Mouse (Mus musculus): ENCODE data around the gene Foxn2. TPM values are rescaled to one million over a fixed set of nuclear protein-coding genes. Genes with fewer than 3 reads are reported as not detected.
"Not testable (repeated sequence)": the region's sequence is repeated elsewhere in the genome, so short reads cannot be mapped to it uniquely, and the experiment has no call there.

The Foxn2 gene
- polyA plus RNA-seq, 1 experiment from 2014 or later, result 17.1 TPM

- no peaks in the 10 kb centered on the region for H3K36me3 ChIP-seq (ENCODE audit: inconsistent target)
- 32% methylated on average over 12 of the region's 12 CpGs for WGBS (ENCODE audit: missing documents)
- H3K4me3 ChIP-seq (ENCODE audit: inconsistent target), result no peak overlapping the region
- H3K27ac ChIP-seq, result no peak overlapping the region
- H3K79me2 ChIP-seq (ENCODE audit: inconsistent target), result no peaks in the 10 kb centered on the region
Observed at GRCm38 (mm10) chr17:88431486-88431885, 9.0 kb upstream of the Foxn2 start.

GRCm38 (mm10) chr17:88431987-88432386 lies 8.5 kb upstream of the Foxn2 start:
- Histone ChIP-seq H3K4me3 (ENCODE audit: inconsistent target) (no peak overlapping the region), H3K36me3 (ENCODE audit: inconsistent target) (no peaks in the 10 kb centered on the region), H3K79me2 (ENCODE audit: inconsistent target) (no peaks in the 10 kb centered on the region), H3K27ac (no peak overlapping the region)
- 70% methylated on average over 10 of the region's 10 CpGs for WGBS (ENCODE audit: missing documents)

GRCm38 (mm10) chr17:88435322-88435721 lies 5.2 kb upstream of the Foxn2 start:
- no peaks in the 10 kb centered on the region for H3K36me3 ChIP-seq (ENCODE audit: inconsistent target)
- WGBS (ENCODE audit: missing documents), result 58% methylated on average over 10 of the region's 10 CpGs
- no peaks in the 10 kb centered on the region for H3K79me2 ChIP-seq (ENCODE audit: inconsistent target)
- H3K4me3 ChIP-seq (ENCODE audit: inconsistent target), result no peak overlapping the region
- H3K27ac ChIP-seq, result no peak overlapping the region

- WGBS (ENCODE audit: missing documents), result 94% methylated on average over 4 of the region's 4 CpGs
- H3K27ac ChIP-seq, result no peak overlapping the region
- H3K36me3 ChIP-seq (ENCODE audit: inconsistent target), result no peaks in the 10 kb centered on the region
- no peak overlapping the region for H3K4me3 ChIP-seq (ENCODE audit: inconsistent target)
- no peaks in the 10 kb centered on the region for H3K79me2 ChIP-seq (ENCODE audit: inconsistent target)
Observed at GRCm38 (mm10) chr17:88436284-88436683, 4.2 kb upstream of the Foxn2 start.

GRCm38 (mm10) chr17:88436749-88437148 lies 3.8 kb upstream of the Foxn2 start:
- H3K36me3 ChIP-seq (ENCODE audit: inconsistent target); H3K27ac ChIP-seq; H3K4me3 ChIP-seq (ENCODE audit: inconsistent target); H3K79me2 ChIP-seq (ENCODE audit: inconsistent target): not testable (repeated sequence)
- WGBS (ENCODE audit: missing documents), result 93% methylated on average over 3 of the region's 5 CpGs

GRCm38 (mm10) chr17:88437391-88437790 lies 3.1 kb upstream of the Foxn2 start:
- H3K36me3 ChIP-seq (ENCODE audit: inconsistent target), result no peaks in the 10 kb centered on the region
- H3K79me2 ChIP-seq (ENCODE audit: inconsistent target), result peaks cover 9% of the 10 kb centered on the region
- no peak overlapping the region for H3K4me3 ChIP-seq (ENCODE audit: inconsistent target)
- no peak overlapping the region for H3K27ac ChIP-seq
- WGBS (ENCODE audit: missing documents), result 88% methylated on average over 1 of the region's 1 CpGs

GRCm38 (mm10) chr17:88439536-88440050 lies 918 bp upstream of the Foxn2 start:
- 86% methylated on average over 12 of the region's 12 CpGs for WGBS (ENCODE audit: missing documents)
- H3K4me3 ChIP-seq (ENCODE audit: inconsistent target), result 0 out of 2 replicates have a peak overlapping the region, but pooled peaks have one; percentile 4
- H3K27ac ChIP-seq, result no peak overlapping the region

GRCm38 (mm10) chr17:88441001-88441431 lies 505 bp downstream of the Foxn2 start:
- WGBS (ENCODE audit: missing documents), result 0% methylated on average over 54 of the region's 55 CpGs
- H3K36me3 ChIP-seq (ENCODE audit: inconsistent target), result no peaks in the 10 kb centered on the region
- peak overlapping the region; percentile 25; the same call in 1 of the 2 replicates for H3K4me3 ChIP-seq (ENCODE audit: inconsistent target)
- H3K79me2 ChIP-seq (ENCODE audit: inconsistent target), result peaks cover 45% of the 10 kb centered on the region
- 0 out of 2 replicates have a peak overlapping the region, but pooled peaks have one; percentile 32 for H3K27ac ChIP-seq

More at GRCm38 (mm10) chr17:88439536-88440050, 918 bp upstream of the Foxn2 start:
- Histone ChIP-seq H3K36me3 (ENCODE audit: inconsistent target) (no peaks in the 10 kb centered on the region), H3K79me2 (ENCODE audit: inconsistent target) (peaks cover 31% of the 10 kb centered on the region)

- no peaks in the 10 kb centered on the region for H3K36me3 ChIP-seq (ENCODE audit: inconsistent target)
- H3K27ac ChIP-seq, result peak overlapping the region; percentile 77
- H3K4me3 ChIP-seq (ENCODE audit: inconsistent target), result peak overlapping the region; percentile 72
- peaks cover 51% of the 10 kb centered on the region for H3K79me2 ChIP-seq (ENCODE audit: inconsistent target)
- 0% methylated on average over 43 of the region's 48 CpGs for WGBS (ENCODE audit: missing documents)
Observed at GRCm38 (mm10) chr17:88441432-88442174, 1.1 kb downstream of the Foxn2 start.

- H3K36me3 ChIP-seq (ENCODE audit: inconsistent target), result no peaks in the 10 kb centered on the region
- peak overlapping the region; percentile 72 for H3K4me3 ChIP-seq (ENCODE audit: inconsistent target)
- 44% methylated on average over 6 of the region's 6 CpGs for WGBS (ENCODE audit: missing documents)
- H3K79me2 ChIP-seq (ENCODE audit: inconsistent target), result peaks cover 62% of the 10 kb centered on the region
- no peak overlapping the region for H3K27ac ChIP-seq
Observed at GRCm38 (mm10) chr17:88442661-88443060, 2.1 kb downstream of the Foxn2 start.

GRCm38 (mm10) chr17:88443186-88443585 lies 2.7 kb downstream of the Foxn2 start:
- H3K4me3 ChIP-seq (ENCODE audit: inconsistent target), result 0 out of 2 replicates have a peak overlapping the region, but pooled peaks have one; percentile 72
- H3K27ac ChIP-seq, result no peak overlapping the region
- 92% methylated on average over 6 of the region's 6 CpGs for WGBS (ENCODE audit: missing documents)
- peaks cover 67% of the 10 kb centered on the region for H3K79me2 ChIP-seq (ENCODE audit: inconsistent target)
- H3K36me3 ChIP-seq (ENCODE audit: inconsistent target), result no peaks in the 10 kb centered on the region

GRCm38 (mm10) chr17:88458079-88458478 lies 17.6 kb downstream of the Foxn2 start:
- WGBS (ENCODE audit: missing documents), result 15% methylated on average over 3 of the region's 3 CpGs
- H3K79me2 ChIP-seq (ENCODE audit: inconsistent target), result peaks cover 72% of the 10 kb centered on the region
- no peak overlapping the region for H3K4me3 ChIP-seq (ENCODE audit: inconsistent target)
- no peaks in the 10 kb centered on the region for H3K36me3 ChIP-seq (ENCODE audit: inconsistent target)
- no peak overlapping the region for H3K27ac ChIP-seq

GRCm38 (mm10) chr17:88459516-88459915 lies 19.0 kb downstream of the Foxn2 start:
- Histone ChIP-seq H3K36me3 (ENCODE audit: inconsistent target) (no peaks in the 10 kb centered on the region), H3K27ac (no peak overlapping the region), H3K79me2 (ENCODE audit: inconsistent target) (peaks cover 87% of the 10 kb centered on the region), H3K4me3 (ENCODE audit: inconsistent target) (no peak overlapping the region)
- 85% methylated on average over 2 of the region's 2 CpGs for WGBS (ENCODE audit: missing documents)

- 88% methylated on average over 7 of the region's 7 CpGs for WGBS (ENCODE audit: missing documents)
- Histone ChIP-seq H3K27ac (no peak overlapping the region), H3K36me3 (ENCODE audit: inconsistent target) (no peaks in the 10 kb centered on the region), H3K4me3 (ENCODE audit: inconsistent target) (no peak overlapping the region), H3K79me2 (ENCODE audit: inconsistent target) (peaks cover 91% of the 10 kb centered on the region)
Observed at GRCm38 (mm10) chr17:88459916-88460901, 19.7 kb downstream of the Foxn2 start.
